Mouse (Mus musculus) kidney, adult 2 months (tissue): ENCODE measurements around the gene Tnrc6b.

Experiments
- CTCF ChIP-seq: fragments of 200-500 bp; conservative IDR thresholded peaks from 2 replicates; pipeline ENCODE4 v1.5.1; 2011; ENCODE audit warnings: low read depth, mild to moderate bottlenecking, control low read depth, low read length, moderate library complexity, mixed read lengths; ENCODE audit not compliant: insufficient read depth, insufficient read length
- POLR2A ChIP-seq: fragments of 200-500 bp; IDR thresholded peaks from one replicate; pipeline ENCODE4 v1.6.1; 2011; ENCODE audit warnings: low read depth, low read length, control low read depth

- TF ChIP-seq CTCF (no peak), POLR2A (no peak)
Measured at GRCm38 (mm10) chr15:80852122-80852521, 141.0 kb downstream of the Tnrc6b start.
